Mouse (Mus musculus) cerebellum, adult (tissue): ENCODE data around the gene Sp110.
"Not testable (repeated sequence)": the region's sequence is repeated elsewhere in the genome, so short reads cannot be mapped to it uniquely, and the experiment has no call there.

Experiments
- ATAC-seq: cut with Nextera tagmentation; 2 replicates; pipeline ENCODE4 v1.9.2; 2017; ENCODE audit warnings: mild to moderate bottlenecking, moderate library complexity, mixed read lengths; ENCODE audit not compliant: insufficient number of reproducible peaks, low FRiP score, low TSS enrichment

Gene Sp110

DNA sequence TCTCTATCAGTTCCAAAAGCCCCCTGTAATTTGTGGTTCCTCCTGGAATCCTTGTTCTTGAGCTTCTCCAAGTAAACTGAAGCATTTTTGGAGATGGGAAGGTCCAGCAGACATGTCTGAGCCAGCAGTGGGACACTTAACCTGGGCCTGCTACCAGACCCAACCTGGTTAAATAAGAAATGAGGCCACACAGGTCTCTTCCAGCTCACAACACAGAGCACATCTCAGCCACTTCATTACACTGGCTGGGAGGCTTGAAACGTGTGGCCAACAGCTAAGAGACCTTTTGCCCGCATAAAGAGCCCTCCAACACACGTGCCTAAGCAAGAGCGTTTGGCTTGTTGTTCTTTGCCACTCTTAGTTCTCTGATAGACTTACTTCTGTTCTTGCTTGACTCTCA, 25.1 kb downstream of the Sp110 start:
- not testable (repeated sequence) for ATAC-seq

DNA sequence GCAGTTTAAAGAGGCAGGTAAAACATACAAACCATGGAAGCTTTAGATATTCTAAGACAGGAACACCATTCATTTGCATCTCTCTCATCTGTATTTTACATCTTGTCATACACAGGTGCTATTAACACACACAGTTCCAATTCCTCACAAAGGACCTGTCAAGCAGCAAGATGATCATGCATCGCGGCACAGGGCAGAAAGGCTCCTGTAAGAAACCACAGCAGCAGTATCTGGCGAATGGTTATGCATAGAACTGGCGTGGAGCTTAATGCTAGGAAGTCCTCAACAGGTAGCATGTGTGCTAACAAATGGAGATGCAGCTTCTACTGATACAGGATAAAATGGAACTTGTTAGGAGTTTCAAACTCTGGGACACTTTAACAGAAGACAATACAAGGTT, 43.4 kb downstream of the Sp110 start:
- not testable (repeated sequence) for ATAC-seq

DNA sequence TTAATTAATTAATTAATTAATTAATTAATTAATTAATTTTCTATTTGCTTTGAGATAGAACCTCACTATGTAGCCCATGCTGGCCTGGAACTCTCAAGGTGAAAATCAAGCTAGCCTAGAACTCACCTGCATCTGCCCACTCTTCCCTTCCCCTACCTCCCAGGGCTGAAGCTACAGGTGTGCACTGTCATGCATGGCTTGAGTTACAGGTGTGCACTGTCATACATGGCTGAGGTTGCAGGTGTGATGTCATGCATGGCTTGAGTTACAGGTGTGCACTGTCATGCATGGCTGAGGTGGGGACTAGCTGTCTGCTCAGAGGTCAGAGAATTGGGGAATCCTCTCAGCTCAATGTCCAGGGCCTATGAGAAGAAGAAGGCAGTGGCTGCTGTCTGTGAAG, 52.2 kb downstream of the Sp110 start:
- ATAC-seq: not testable (repeated sequence)

DNA sequence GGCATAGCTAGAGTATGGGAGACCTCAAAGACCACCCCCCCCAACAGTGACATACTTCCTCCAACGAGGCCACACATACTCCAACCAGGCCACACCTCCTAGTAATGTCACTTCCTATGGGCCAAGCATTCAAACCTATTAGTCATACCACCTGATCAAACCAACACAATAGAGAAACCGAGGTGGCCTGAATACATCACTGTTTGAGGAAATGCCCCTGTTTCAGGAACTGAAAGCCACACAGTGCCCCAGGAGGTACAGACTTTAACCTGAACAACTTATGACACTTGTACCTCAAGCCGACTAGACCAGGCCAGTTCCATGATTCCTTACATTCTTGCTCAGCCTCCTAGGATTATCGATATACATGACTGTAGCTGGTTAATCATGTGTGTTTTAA, 54.8 kb downstream of the Sp110 start:
- not testable (repeated sequence) for ATAC-seq

DNA sequence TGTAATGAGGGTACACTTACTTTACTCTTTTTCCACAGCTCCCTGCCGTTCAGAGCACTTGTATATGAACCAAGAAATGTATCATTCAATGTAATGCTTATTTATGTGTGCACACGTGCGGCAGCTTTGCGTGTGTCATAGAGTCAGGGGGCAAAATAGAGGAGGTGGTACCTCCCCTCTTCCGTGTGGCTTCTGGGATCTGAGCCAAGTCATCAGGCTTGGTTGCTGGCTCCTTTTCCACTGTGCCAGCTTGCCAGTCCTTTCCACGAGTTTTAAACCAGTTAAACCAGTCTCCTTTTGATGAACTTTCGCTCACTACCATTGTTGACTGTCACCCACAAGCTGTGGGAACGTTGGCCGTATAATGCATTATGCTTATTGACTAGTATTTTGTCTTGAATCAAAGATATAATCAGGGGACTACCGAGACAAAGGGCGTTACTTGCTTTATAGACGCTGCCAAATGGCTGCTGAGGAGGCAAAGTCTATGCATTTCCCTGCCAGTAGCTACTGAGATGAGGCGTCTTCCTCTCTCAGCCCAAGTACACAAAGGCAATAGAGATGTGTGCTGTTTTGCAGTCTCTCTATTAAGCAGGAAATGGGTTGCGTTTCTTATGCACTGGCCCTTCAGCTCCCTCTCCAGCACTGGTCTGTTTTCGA, 70.0 kb downstream of the Sp110 start:
- not testable (repeated sequence) for ATAC-seq
